Mouse (Mus musculus): ENCODE data around the gene Sap25. TPM values are rescaled to one million over a fixed set of nuclear protein-coding genes. Genes with fewer than 3 reads are reported as not detected.

The Sap25 gene
- polyA plus RNA-seq, 1 experiment: 61.1 TPM

DNA sequence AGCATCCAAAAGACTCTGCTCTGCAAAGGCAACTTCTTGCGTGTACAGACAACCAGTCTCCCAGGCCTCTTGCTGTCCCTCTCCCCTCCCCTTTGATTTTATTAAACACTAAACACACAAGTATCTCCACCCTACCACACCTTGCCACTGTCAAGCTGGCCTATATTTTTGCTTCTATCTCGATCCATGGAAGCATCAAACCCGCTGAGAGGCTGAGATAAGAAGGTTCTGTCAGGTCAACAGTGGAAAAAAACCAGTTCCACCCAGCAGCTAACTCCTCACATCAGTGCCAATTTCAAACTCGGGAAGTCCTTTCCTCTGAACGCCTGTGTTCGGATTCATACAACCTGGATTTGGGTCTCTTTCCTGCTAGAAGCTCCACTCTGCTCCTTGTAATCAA is 31.9 kb downstream of the Sap25 start:
- Histone ChIP-seq H3K27me3 (replicated peaks; ENCODE audit: control insufficient read depth, insufficient read depth, low read length) (no peaks in the 10 kb centered on the region), H3K27ac (ENCODE audit: insufficient read depth, low read depth, low read length) (peak overlapping the region; percentile 84), H3K36me3 (ENCODE audit: control insufficient read depth, insufficient read depth, low read length) (no peaks in the 10 kb centered on the region), H3K4me3 (ENCODE audit: insufficient read depth, low read depth, low read length) (no peak overlapping the region), H3K4me1 (ENCODE audit: control insufficient read depth, insufficient read depth, low read length) (peaks cover 31% of the 10 kb centered on the region)
- no peak for TF ChIP-seq POLR2A (IDR thresholded peaks at IDR 0.05; ENCODE audit: low read depth, low read length)
- TF ChIP-seq CTCF (conservative IDR thresholded peaks at IDR 0.05; ENCODE audit: insufficient read depth, insufficient read length, low read depth, low read length): no peak
- 62% methylated on average over 6 of the region's 6 CpGs for WGBS
- DNase-seq: peak; percentile 23

DNA sequence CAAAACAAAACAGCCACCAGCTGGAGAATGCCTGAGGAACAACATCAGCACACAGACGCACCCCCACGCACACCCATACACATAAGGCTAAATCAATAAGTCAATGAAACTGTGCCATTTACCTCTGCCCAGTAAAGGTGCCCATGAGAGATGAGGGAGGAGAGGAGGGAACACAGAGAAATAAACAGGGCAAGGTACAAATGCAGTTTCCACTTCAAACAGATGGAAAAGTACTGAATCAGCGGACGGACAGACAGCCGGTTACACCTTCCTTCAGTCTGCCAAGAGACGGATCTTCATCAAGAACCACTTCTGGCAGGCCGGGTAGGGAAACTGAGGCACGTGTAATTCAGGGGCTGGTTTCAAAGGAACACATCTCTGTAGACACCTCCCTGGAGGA is 33.7 kb downstream of the Sap25 start:
- no peak overlapping the region for H3K4me3 ChIP-seq (ENCODE audit: insufficient read depth, low read depth, low read length)
- H3K27ac ChIP-seq (ENCODE audit: insufficient read depth, low read depth, low read length): peak overlapping the region; percentile 83
- 65% methylated on average over 8 of the region's 8 CpGs for WGBS
- H3K27me3 ChIP-seq (replicated peaks; ENCODE audit: control insufficient read depth, insufficient read depth, low read length): no peaks in the 10 kb centered on the region
- no peaks in the 10 kb centered on the region for H3K36me3 ChIP-seq (ENCODE audit: control insufficient read depth, insufficient read depth, low read length)
- H3K4me1 ChIP-seq (ENCODE audit: control insufficient read depth, insufficient read depth, low read length): peaks cover 31% of the 10 kb centered on the region
- TF ChIP-seq POLR2A (IDR thresholded peaks at IDR 0.05; ENCODE audit: low read depth, low read length) (no peak), CTCF (conservative IDR thresholded peaks at IDR 0.05; ENCODE audit: insufficient read depth, insufficient read length, low read depth, low read length) (no peak)
- DNase-seq: peak; percentile 74

DNA sequence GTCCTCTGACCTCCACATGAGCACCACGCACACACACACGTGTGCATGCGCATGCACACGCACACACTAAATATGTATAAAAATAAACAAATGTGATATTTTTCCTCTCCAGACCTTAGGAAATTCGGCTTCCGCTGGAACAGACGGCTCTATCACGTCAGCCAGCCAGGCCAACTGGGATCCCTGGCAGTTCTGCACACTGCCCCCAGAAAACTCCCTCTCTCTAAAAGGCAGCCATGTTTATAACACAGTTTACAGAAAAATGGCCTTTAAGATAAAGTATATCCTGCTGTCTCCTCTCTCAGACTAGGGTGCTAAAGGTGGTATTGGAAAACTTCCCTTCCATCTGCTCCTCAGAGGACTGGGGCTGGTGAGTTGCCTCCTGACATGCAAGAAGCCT is 36.7 kb downstream of the Sap25 start:
- no peak for TF ChIP-seq CTCF (conservative IDR thresholded peaks at IDR 0.05; ENCODE audit: insufficient read depth, insufficient read length, low read depth, low read length)
- no peak for TF ChIP-seq POLR2A (IDR thresholded peaks at IDR 0.05; ENCODE audit: low read depth, low read length)
- no peaks in the 10 kb centered on the region for H3K36me3 ChIP-seq (ENCODE audit: control insufficient read depth, insufficient read depth, low read length)
- H3K4me1 ChIP-seq (ENCODE audit: control insufficient read depth, insufficient read depth, low read length): peaks cover 13% of the 10 kb centered on the region
- no peak overlapping the region for H3K4me3 ChIP-seq (ENCODE audit: insufficient read depth, low read depth, low read length)
- H3K27ac ChIP-seq (ENCODE audit: insufficient read depth, low read depth, low read length): no peak overlapping the region
- 93% methylated on average over 8 of the region's 8 CpGs for WGBS
- DNase-seq: no peak
- no peaks in the 10 kb centered on the region for H3K27me3 ChIP-seq (replicated peaks; ENCODE audit: control insufficient read depth, insufficient read depth, low read length)

DNA sequence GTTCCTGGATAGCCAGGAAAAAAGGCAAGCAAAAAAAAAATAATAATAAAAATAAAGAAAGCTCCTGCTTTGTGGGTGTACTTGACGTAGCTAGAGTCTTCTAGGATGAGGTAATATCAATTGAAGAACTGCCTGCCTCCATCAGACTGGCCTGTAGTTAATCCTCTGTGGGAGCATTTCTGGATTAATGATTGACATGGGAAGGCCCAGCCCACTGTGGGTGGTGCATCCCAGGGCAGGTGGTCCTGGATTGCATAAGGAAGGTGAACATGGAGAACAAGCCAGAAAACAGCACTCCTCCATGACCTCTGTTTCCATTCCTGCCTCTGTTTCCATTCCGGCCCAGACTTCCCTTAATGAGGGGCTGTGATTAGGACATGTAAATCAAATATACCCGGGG is 37.6 kb downstream of the Sap25 start:
- Histone ChIP-seq H3K27ac (ENCODE audit: insufficient read depth, low read depth, low read length) (no peak overlapping the region), H3K4me3 (ENCODE audit: insufficient read depth, low read depth, low read length) (no peak overlapping the region), H3K4me1 (ENCODE audit: control insufficient read depth, insufficient read depth, low read length) (peaks cover 11% of the 10 kb centered on the region), H3K36me3 (ENCODE audit: control insufficient read depth, insufficient read depth, low read length) (no peaks in the 10 kb centered on the region), H3K27me3 (replicated peaks; ENCODE audit: control insufficient read depth, insufficient read depth, low read length) (no peaks in the 10 kb centered on the region)
- DNase-seq: peak; percentile 70
- 63% methylated on average over 3 of the region's 3 CpGs for WGBS
- TF ChIP-seq CTCF (conservative IDR thresholded peaks at IDR 0.05; ENCODE audit: insufficient read depth, insufficient read length, low read depth, low read length) (no peak), POLR2A (IDR thresholded peaks at IDR 0.05; ENCODE audit: low read depth, low read length) (no peak)

DNA sequence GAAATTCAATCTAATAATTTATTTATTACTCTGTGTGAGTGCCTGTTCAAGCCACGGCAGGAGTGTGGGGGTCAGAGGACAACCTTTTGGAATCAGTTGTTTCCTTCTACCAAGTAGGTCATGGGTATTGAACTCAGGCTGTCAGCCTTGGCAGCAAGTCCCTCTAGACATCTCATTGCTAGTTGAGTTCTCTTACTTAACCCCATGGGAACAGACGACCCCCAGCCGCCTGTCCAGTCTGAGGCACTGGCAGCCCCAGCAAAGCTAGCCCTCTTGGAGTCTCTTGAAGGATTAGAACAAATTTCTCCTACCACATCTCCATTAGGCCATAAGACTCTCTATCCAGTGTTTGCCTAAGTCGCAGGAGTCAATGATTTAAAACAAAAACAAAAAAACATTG is 38.6 kb downstream of the Sap25 start:
- WGBS: 55% methylated on average over 4 of the region's 4 CpGs
- TF ChIP-seq CTCF (conservative IDR thresholded peaks at IDR 0.05; ENCODE audit: insufficient read depth, insufficient read length, low read depth, low read length) (no peak), POLR2A (IDR thresholded peaks at IDR 0.05; ENCODE audit: low read depth, low read length) (no peak)

DNA sequence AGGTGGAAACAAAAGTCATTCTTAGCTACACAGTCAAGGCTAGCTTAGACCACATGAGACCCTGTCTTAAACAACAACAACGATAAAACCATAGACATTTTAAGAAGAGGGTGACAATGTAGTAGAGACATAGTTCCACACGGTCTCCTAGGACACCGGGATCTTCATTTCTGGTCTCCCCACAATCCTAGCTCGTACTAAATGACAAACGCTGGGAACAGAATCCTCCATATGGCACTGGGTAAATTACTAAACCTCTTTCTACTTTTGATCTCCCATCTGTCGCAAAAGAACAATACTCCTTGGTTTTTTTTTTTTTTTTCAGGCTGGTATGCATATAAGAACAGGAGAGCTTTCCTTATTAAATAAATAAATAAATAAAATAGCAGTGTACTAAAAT is 41.4 kb downstream of the Sap25 start:
- Histone ChIP-seq H3K4me3 (ENCODE audit: insufficient read depth, low read depth, low read length) (no peak overlapping the region), H3K4me1 (ENCODE audit: control insufficient read depth, insufficient read depth, low read length) (peaks cover 7% of the 10 kb centered on the region; the same call in 1 of the 2 replicates), H3K27me3 (replicated peaks; ENCODE audit: control insufficient read depth, insufficient read depth, low read length) (no peaks in the 10 kb centered on the region), H3K36me3 (ENCODE audit: control insufficient read depth, insufficient read depth, low read length) (no peaks in the 10 kb centered on the region), H3K27ac (ENCODE audit: insufficient read depth, low read depth, low read length) (no peak overlapping the region)
- TF ChIP-seq CTCF (conservative IDR thresholded peaks at IDR 0.05; ENCODE audit: insufficient read depth, insufficient read length, low read depth, low read length) (no peak), POLR2A (IDR thresholded peaks at IDR 0.05; ENCODE audit: low read depth, low read length) (no peak)
- no peak for DNase-seq
- 81% methylated on average over 6 of the region's 6 CpGs for whole genome bisulfite sequencing

More for the DNA sequence above, 38.6 kb downstream of the Sap25 start:
- H3K4me1 ChIP-seq (ENCODE audit: control insufficient read depth, insufficient read depth, low read length): peaks cover 8% of the 10 kb centered on the region
- H3K36me3 ChIP-seq (ENCODE audit: control insufficient read depth, insufficient read depth, low read length): no peaks in the 10 kb centered on the region
- H3K4me3 ChIP-seq (ENCODE audit: insufficient read depth, low read depth, low read length): no peak overlapping the region
- peak; percentile 25 for DNase-seq
- no peaks in the 10 kb centered on the region for H3K27me3 ChIP-seq (replicated peaks; ENCODE audit: control insufficient read depth, insufficient read depth, low read length)
- no peak overlapping the region; the same call in 1 of the 2 replicates for H3K27ac ChIP-seq (ENCODE audit: insufficient read depth, low read depth, low read length)

DNA sequence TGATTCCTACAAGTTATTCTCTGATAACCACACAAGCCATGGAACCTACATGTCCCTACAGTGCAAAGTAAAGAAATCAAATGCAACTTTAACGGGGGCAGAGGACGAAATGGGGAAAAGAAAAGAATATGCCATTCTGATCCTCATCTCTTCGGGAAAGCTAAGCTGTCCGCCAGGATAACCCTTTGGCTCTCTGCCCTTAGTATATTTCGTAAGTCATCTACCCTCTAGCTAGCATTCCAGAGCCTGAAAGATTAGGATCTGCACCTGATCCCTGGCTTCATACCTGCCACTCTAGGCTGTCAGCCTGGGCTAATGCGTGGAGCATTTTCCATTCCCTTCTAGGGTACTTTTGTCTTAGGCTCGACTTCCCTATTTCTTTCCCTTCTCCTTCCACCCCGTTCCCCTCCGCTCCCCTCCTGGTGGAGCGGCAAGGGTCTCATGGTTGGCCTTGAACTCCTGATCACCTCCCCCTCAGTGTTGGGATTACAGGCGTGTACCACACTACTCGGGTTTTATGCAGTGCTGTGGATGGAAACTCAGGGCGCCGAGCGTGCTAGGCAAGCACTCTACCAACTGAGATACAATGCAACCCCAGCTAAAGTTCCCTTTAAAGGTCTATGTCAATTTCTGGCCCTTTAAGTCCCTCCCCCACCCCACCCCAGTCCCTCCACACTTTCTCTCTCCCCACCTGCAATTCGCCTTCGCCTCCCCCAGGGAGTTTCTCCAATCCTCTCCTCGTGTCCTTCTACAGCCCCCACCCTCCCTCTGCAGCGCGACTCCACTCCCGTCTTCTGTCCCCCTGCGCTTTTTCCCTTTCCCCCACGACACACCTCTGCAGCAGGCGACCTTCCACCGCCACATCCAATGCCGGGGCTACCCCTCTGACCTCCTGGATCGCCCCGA is 42.5 kb downstream of the Sap25 start:
- Histone ChIP-seq H3K36me3 (ENCODE audit: control insufficient read depth, insufficient read depth, low read length) (no peaks in the 10 kb centered on the region), H3K4me3 (ENCODE audit: insufficient read depth, low read depth, low read length) (peak overlapping the region; percentile 74), H3K27ac (ENCODE audit: insufficient read depth, low read depth, low read length) (peak overlapping the region; percentile 57), H3K27me3 (replicated peaks; ENCODE audit: control insufficient read depth, insufficient read depth, low read length) (no peaks in the 10 kb centered on the region), H3K4me1 (ENCODE audit: control insufficient read depth, insufficient read depth, low read length) (peaks cover 7% of the 10 kb centered on the region; the same call in 1 of the 2 replicates)
- DNase-seq: peak; percentile 66
- no peak for TF ChIP-seq POLR2A (IDR thresholded peaks at IDR 0.05; ENCODE audit: low read depth, low read length)
- no peak for TF ChIP-seq CTCF (conservative IDR thresholded peaks at IDR 0.05; ENCODE audit: insufficient read depth, insufficient read length, low read depth, low read length)
- WGBS: 6% methylated on average over 28 of the region's 28 CpGs

All from kidney, adult 2 months (tissue).